Mouse (Mus musculus) stomach, postnatal 0 days (tissue): Measurements from ENCODE around the gene Bmpr1a.

Experiments used
- CTCF ChIP-seq: IDR thresholded peaks from 2 replicates; pipeline ENCODE4 v1.5.1; 2016; ENCODE audit warnings: antibody characterized with exemption, low read depth, mild to moderate bottlenecking, moderate library complexity
- EP300 ChIP-seq: optimal IDR thresholded peaks from 2 replicates; pipeline ENCODE3; 2016; ENCODE audit warnings: antibody characterized with exemption

DNA sequence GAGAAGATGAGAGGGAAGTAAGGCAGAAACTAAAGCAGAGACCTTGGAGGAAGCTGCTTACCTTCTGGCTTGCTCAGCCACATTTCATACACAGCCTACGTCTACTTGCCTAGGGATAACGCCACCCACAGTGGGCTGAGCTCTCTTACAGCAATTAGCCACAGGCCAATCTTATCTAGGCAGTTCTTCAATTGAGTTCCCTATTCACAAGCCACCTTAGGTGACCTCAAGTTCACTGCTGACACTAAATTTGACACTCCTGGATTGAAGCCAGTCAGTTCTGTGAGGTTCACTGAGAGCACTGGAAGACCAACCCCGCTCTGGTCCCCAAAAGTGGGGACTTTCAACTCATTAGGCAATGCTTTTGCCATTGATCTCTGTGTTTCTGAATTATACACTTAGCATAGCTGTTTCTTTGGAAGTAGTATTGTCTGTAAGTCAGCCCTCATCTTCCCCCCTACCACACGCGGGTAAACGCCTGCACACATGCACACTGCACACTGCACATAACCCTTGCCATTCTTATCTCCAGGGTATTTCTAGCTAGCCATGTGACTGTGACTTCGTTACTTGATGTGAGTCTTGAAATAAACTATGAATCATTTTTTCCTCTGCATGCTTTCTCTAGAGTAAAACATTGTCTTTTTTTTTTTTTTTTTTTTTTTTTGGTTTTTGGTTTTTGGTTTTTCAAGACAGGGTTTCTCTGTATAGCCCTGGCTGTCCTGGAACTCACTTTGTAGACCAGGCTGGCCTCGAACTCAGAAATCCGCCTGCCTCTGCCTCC lies 120.0 kb downstream of the Bmpr1a start:
- no peak for TF ChIP-seq EP300
- no peak for TF ChIP-seq CTCF
